Mouse (Mus musculus) kidney, postnatal 4 days (tissue): ENCODE results near the gene Defb29.

ENCODE experiments used
- DNase-seq, 2 experiments: peaks; one replicate each; pipeline ENCODE4 v3.0.0; 2021; ENCODE audit warnings: mixed read lengths in 2 of 2

Defb29 gene

DNA sequence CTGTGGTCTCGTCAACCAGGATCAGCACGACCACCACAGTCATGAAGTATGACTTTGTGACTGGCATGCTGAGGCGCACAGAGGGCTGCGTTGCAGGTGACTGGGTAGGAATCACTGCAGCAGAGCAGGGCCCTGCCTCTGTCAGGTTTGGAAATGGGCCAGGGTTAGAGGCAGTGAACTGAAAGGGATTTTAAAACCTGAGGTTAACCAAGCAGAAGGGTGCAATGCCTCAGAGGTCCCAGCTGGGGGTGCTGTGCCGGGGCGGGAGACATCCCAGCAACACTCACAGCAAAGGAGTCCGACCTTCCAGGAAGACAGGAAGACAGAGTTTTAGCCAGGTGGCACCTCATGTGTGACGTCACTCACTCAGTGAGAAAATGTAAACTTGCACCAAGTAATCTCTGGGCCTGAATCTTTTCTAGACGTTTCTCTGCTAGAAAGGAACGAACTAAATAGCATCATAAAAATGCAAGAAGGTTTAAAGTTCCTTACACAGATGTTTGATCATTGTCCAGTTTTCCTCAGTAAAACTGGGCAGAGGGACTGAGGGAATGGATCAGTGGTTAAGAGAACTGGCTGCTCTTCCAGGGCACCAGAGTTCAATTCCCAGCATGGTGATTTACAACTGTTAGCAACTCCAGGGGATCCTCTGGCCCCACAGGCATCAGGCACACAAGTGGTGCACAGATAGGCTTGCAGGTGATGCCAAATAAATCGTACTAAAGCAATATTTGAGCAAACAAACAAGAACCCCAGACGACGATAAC, at the start of gene Defb29:
Gene Defb29, minus strand, starts transcription at position 155 of the 767 bp plus-strand sequence.
- DNase-seq = peak; percentile 62 to 75

DNA sequence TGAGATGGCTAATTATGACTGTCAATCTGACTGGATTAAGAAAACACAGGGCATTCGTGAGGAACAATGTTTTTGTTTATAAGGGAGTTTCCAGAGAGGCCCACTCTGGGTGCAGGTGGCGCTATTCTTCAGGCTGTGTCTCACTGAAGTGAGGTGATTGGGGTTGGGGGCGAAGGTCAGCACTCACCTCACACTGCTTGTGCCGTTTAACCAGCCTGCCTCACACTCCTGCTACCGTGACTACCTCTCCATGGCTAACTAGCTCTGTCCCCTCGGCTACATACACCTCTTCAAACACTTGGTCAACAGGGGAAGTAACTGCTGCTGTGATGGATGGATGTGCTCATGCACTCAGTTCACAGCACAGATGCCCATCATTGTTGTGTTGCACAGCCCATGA, 49.1 kb upstream of the Defb29 start:
- DNase-seq = peak; percentile 18 to 46

DNA sequence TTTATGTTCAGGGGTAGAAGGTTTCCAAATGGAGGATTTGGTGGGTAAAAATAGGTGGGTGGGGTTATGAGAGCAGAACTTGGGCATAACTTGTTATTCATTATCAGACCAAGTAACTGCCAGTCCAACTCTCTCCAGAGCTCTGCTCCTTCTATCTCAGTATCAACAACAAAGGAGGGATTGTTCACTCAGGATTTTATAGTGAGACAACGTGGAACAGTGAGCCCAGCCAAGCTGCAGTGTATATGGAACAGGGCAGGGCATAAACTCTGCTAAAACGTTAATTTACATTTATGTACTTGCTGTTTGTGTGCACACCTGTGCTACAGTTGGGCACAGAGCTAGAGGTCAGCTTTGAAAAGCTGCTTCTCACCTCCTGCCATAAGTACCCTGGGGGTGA, 48.6 kb upstream of the Defb29 start:
- no peak for DNase-seq

DNA sequence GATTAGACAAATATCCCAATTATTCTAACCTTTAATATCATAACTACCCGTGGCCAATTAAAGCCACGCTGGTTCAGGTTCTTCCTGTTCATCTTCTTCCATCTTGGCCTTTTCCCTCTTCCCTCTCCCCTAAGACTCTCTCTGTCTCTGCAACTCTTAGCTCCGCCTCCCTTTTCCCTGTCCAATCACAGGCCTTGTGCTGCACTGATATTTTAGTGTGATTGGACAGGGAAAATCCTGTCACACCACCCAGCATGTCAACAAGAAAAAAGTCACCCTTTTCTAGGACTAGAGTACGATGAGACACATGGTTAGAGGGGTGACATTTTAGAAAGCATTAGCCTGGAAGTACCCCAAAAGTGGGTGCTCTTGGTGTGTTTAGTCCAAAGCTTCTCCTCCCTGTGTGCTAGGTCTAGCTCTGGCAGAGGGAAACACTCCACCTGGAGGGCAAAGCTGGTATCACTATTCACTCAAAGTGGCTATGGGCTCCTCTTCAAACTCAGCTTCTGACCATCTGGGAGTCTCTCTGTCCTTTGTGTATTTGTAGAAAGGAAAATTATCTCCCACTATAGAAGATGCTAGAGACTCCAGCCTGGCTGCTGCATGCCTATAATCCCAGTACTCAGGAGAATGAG, 47.1 kb upstream of the Defb29 start:
- DNase-seq = peak; percentile 26 to 41

DNA sequence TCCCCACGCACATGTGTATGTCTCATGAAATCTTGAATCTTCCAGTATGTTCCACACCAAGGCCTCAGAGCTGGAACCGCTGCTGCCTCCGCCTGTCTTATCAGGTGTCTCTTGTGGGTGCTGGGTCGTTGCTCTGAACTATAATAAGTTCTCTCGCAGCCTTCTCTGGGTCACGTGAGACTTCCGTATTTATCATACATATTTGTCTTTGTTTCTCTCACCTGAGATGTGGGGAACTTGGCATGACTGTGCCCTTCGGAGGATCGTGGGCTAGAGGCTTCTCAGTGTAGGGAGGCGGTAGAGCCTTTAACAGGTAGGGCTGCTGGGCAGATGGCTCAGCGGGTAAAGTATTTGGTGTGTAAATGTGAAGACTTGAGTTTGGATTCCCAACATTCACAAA, 40.7 kb upstream of the Defb29 start:
- DNase-seq = no peak

DNA sequence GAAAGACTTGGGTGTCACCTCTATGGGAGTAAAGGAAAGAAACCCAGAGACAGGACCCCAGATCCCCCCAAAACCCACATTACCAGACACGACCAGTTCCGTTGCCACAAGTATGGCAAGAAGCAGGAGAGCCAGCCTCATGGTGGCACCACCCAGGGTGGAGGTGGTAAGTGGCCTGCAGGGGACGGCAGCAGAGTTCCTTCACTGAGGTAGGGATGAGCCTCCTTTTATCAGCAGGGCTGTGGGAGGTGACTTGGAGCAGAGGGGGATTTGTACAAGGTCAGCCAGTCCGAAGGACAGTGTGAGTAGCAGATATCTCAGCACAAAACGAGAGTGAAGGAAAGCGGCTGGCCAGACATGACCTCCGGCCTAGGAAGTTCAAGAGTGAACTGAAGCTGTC, 40.2 kb upstream of the Defb29 start, which contains the start of gene Defb19:
Gene Defb19, minus strand, starts transcription at position 206 of the 400 bp plus-strand sequence.
- no peak for DNase-seq

DNA sequence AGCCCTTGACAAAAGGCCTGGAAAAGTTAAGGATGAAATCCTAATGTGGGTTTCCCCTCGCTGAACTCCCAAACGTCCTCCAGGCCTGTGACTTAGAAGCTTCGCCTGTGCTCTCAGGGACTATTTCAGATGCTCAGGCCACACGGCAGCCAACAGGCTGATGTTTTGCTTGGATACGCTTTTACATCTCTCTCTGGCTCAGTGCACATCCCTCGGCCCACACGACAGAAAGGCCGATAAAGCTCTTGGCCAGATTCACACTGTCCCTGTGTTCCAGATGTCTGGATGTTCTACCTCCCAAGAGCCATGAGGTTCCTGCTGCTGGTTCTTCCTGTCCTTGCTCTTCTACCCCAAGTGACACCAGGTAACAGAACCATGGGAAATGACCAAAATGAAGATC, 33.6 kb upstream of the Defb29 start:
- DNase-seq = no peak

DNA sequence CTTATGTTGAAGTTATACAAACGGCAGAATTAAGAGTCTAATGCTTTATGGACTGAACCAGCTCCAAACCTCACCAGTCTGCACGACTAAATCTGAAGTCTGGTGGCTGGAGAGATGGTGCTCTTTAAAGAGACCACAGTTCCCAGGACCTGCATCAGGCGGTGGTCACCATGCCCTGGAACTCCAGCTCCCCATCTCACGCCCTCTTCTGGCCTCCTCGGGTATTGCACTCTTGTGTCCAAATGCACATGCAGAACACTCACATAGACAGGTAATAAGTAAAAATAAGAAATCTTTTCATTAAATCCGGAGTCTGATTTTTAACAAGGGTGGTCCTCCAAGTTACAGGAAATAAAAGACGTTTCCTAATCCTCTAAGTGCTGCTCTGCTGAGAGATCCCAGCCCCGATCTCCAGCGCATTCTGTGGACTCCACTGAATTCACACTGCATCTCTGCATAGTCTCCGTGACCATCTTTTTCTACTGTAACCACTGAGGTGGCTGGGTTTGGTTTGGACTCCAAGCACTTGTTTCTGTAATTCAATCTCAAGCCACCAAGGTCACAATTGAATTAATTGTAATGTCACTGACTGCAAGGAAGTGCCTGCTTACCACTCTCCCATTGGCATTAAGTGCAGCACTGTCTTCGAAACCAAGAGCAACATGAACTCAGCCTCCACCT, 32.4 kb upstream of the Defb29 start, which contains the start of gene Defb21:
Gene Defb21, plus strand, starts transcription at position 631 of the 681 bp plus-strand sequence.
- DNase-seq = peak; percentile 56 to 61

DNA sequence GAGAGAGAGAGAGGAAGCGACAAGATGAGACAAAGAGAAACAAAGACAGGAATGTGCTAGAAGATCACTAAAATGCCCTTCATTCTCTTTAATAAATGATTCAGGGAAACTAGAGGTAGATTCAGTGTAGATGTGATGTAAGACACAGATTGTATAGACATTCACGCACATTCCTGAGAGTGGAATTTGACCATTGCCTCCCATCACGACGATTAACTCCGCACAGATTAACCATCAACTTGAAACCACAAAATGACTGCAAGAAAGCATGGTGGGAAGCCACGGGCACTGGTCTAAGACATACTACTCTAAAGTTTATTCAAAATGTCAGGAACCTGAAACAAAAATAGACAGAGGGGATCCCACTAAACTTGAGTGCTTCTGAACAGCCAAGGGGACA, 30.4 kb upstream of the Defb29 start:
- peak in 1 of 2 experiments; percentile 39 for DNase-seq

DNA sequence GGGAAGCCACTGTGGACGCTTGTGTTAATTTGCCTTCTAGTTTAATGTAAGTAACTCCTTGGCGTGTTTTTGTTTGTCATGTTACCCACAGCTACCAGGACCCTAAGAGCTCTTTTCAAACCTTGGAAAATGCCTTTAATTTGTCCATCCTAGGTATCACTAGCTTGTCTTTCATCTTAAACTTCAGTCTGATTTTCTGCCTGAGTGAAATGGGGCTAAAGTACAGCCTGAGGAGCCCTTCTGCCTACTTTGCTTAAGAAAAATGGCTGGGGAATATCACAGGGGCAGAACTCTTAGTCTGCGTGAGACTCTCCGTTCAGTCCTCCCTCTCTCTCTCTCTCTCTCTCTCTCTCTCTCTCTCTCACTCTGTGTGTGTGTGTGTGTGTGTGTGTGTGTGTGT, 30.0 kb upstream of the Defb29 start:
- DNase-seq = no peak

DNA sequence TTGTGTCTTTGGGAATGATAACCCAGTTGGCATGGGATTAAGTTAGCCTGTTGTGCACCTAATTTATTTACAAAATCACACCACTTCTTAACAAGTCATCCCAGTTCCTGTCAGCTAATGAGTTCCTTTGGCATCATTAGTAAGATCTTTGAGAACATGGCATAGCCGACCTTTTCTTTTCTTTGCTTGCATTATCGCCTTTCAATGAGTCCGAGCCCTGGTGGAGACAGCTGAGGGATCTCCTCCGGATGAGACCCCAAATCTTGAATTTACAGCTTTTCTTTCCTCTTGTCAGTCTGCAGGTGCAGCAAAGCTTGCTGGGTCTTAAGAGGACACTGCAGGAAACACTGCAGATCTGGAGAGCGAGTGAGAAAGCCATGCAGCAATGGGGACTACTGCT, 29.1 kb upstream of the Defb29 start, which contains the start of gene Gm17416:
Gene Gm17416, plus strand, starts transcription at position 301 of the 400 bp plus-strand sequence.
- DNase-seq = no peak

DNA sequence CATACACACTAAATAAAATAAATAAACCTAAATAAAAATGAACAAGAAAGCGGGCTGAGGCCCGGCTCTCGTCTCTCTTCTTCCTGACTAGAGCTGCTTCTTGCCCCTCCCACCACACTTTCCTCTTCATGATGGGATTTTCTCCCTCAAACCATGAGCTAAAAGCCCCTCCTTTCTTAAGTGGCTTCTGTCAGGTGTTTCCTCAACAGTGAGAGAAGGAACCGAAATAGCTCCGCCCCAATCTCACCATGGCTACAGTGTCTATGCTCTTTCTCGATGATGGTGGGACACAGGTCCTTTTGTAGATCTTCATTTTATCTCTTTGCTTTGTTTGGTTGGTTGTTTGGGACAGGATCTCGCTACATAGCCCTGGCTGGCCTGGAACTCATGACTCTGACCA, 16.8 kb upstream of the Defb29 start:
- no peak for DNase-seq

DNA sequence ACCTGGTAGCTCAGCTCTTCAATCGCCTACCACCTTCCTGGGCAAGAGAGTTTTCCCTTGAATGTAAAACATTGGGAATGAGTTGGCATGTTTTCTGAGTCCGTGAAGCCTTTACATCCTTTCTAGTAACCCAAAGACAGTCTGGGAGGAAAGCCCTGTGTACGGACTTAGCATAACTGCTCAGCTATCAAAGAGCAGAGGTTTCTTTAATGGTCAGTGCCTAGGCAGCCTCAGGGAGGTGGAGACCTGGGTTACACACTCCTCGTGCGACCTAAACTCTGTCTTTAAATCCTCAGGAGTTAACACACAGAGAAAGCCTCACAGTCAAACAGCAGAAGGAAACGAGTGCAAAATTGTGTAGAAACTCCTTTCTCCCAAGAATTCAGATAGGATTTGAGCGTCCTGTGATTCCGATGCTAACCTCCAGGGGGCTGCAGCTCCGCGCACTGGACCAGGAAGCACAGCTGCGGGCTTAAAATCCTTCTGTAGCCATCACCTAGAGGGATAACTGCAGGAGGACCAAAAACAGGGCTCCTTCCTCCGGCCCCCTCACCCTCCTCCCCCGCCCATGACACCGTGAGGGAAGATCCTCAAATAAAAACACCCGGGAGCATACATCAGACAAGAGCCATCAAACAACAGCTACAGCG, 14.0 kb upstream of the Defb29 start:
- DNase-seq = peak; percentile 88 to 89

DNA sequence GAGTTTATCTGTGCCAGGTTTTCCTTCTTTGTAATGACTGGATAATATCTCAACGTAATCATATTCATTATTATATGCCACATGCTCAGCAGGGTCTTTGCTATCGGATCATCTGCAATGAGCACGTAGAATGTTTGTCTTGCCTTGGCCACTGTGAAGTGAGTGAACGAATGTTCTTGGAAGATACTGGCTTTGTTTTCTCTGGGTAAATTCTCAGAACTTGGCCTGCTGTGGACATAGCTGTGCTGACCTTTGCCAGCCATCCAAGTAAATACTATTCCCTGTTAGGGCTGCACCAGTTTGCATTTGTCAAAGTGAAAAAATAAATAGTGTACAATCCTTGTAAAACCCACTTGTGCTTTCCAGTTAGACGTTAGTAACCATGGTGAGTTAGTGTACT, 8.2 kb upstream of the Defb29 start:
- no peak for DNase-seq

DNA sequence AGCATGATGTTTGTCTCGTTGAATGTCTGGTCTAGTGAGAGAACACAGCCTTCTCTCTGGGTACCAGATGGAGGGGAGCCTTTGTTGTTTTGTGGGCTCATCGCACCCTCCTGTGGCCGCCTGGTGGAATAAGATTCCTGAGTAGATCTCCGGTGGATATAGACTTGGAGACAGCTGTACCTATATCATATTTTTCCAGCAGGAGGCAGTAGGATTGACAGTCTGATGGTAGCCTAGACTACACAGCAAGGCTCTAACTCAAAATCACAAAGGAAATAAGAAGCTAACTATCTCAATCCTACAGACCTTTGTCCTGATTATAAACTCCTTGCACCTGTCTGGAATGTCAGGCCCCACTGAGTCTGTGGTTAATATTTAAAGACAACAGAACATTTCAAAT, 4.8 kb upstream of the Defb29 start:
- DNase-seq = peak; percentile 74 to 84

DNA sequence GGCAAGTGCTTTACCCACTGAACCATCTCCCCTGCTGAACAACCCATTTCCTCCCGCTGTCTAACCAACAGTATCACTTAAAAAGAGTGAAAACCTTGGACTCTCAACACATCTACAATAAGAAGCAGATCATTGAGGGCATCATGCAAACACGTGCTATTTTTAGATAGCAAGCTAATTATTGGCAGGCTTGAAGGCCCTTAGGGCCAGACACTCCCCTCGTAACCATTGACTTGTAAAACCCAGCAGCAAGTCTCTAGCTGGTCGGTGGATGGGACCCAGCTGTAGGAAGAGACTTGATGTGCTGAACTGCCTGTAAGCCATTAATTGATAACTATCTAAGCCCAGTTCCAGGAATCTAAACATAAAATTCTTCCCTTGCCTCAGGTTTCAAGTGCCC, 3.6 kb upstream of the Defb29 start:
- peak; percentile 24 to 36 for DNase-seq

DNA sequence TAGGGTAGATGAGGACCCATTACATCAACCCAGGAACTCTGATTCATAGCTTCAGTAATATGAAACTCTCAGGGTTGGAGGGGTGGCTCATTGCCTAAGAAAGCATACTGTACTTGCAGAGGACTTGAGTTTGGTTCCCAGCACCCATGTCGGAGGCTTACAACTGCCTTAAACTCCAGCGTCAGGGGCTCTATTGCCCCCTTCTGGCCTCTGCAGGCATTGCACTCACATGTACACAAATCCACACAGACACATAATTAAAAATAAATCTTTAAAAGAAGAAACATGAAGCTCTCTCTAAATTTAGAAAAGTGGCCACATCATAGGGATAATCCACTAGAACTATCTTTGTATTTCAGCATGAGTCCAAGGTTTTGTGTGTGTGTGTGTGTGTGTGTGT, 3.0 kb upstream of the Defb29 start:
- no peak for DNase-seq

DNA sequence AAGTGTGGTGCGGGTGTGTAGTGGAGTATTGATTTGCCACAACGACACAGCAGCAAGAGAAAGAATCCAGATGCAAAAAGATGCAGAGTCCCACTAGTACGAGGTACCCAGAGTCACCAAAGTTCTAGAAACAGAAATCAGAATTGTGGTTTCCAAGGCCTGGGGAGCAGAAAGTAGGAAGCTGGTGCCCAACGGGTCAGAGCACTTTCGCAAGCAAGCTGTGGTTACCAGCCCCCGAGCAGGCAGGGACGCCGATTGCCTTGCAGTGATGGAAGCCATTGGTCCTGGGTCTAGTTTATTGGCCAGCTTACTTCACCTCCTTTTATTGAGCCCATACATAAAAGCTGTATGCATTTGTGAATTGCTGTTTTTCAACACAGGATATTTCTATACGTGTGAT, 2.1 kb upstream of the Defb29 start:
- no peak for DNase-seq

DNA sequence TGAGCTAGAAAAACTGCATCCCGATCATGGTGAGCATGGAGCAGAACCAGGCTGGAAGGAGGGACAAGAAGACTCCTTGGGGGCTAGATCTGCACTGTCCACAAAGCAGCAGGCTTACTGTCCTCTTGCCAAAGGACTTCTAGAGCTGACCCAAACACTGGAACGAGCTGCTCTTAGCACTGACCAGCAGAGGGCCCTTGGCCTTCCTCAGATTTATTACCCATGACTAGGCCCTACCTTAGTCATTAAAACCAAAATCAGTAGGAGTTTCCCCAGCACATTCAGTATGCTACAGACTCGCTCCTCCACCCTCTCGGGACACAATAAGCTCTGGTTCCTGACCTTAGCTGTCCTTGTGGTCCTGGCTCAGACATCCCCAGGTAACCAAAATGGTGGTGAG, 21.9 kb downstream of the Defb29 start, which contains the start of gene Defb28:
Gene Defb28, plus strand, starts transcription at position 275 of the 400 bp plus-strand sequence.
- peak; percentile 17 to 43 for DNase-seq

DNA sequence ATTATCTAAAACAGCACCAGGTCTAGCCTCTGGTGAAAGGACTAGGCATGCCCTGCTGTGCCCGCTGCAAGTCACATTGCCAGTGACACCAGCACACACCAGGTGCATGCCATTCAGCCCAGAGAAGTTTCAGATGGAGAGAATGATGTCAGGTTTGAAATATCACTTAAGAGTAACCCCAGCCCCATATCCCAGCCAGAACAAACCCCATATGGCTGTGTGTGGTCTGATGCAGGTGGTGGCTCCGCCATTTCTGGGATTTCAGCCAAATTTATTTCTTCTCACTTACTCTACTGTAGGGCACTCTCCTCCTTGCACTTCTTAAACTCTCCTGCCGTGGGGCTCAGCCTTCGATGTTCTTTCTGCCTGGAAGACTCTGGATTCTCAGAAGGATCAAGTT, 23.8 kb downstream of the Defb29 start:
- no peak for DNase-seq

DNA sequence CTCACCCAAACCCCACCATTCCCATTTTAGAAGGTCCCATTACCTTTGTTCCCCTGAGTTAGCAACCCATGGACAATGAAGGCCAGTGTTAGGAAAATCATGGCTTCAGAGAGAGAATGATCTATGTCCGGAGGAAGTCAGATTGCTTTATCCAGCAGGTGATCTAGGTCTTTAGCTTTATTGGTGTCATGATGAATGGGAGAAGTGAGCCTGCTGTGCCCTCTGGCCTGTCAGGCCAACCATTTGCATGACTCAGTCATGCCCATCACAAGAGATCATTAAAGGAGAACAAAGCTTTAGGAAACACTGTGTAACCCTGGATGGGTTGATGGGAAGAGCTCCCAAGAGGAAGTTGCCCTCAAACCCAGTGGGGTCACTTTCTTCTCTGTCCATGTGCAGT, 28.3 kb downstream of the Defb29 start, which contains the start of gene Defb26:
Gene Defb26, minus strand, starts transcription at position 101 of the 400 bp plus-strand sequence.
- no peak for DNase-seq

DNA sequence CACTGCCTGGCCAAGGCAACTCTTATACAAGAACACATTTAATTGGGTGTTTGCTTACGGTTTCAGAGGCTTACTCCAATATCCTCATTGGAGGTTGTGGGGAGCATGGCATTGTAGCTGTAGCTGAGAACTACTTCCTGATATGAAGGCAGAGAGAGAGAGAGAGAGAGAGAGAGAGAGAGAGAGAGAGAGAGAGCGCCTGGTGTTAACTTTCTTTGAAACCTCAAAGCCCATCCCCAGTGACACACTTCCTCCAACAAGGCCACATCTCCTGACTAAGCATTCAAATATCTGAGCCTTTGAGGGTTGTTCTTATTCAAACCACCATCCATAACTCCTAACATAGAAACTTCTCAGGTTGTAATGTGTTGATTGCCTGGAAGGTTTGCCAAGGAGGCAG, 35.9 kb downstream of the Defb29 start:
- no peak for DNase-seq

DNA sequence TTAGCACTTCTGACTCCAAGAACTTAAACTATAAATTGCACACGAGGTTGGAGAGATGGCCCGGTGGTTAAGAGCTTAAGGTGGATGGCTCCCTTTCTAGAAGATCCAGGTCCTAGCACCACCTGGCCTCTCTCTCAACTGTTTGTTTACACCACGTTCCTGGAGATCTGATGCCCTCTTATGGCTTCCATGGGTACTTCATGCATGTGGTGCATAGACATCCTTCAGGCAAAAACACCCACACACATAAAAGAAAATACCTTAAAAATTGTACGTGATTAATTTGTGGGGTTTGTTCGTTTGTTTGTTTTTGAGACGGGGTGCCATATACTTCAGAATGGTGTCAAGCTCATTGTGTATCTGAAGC, 39.1 kb downstream of the Defb29 start:
- no peak for DNase-seq
